Mouse (Mus musculus) liver, embryonic 11.5 days (tissue): Measurements from ENCODE around the gene Arhgef33. TPM values are rescaled to one million over a fixed set of nuclear protein-coding genes. Genes with fewer than 3 reads are reported as not detected.

Source experiments
- ATAC-seq: fragments of 200-750 bp; cut with Nextera tagmentation; replicated peaks from 2 replicates; pipeline ENCODE4 v1.8.0; 2017; ENCODE audit warnings: moderate number of reproducible peaks, mild to moderate bottlenecking, moderate TSS enrichment, moderate library complexity; ENCODE audit not compliant: low FRiP score
- DNase-seq: peaks from one replicate; pipeline ENCODE4 v3.0.0-alpha.2; 2017; ENCODE audit warnings: low spot score
- H3K27ac ChIP-seq: fragments of 300-500 bp; sonication (generic); 2 replicates; pipeline ENCODE4 v1.5.1; 2014; ENCODE audit warnings: mild to moderate bottlenecking, low read depth, low read length, control low read depth
- H3K27me3 ChIP-seq: fragments of 300-500 bp; sonication (generic); replicated peaks from 2 replicates; pipeline ENCODE4 v1.6.1; 2014; ENCODE audit warnings: low read length, mixed read lengths; ENCODE audit not compliant: control insufficient read depth, insufficient read depth
- H3K36me3 ChIP-seq: fragments of 300-500 bp; sonication (generic); 2 replicates; pipeline ENCODE4 v1.6.1; 2014; ENCODE audit warnings: mild to moderate bottlenecking, low read length, moderate library complexity, mixed read lengths; ENCODE audit not compliant: control insufficient read depth, insufficient read depth
- H3K4me1 ChIP-seq: fragments of 300-500 bp; sonication (generic); replicated peaks from 2 replicates; pipeline ENCODE4 v1.6.1; 2014; ENCODE audit warnings: low read length, mixed read lengths; ENCODE audit not compliant: control insufficient read depth, insufficient read depth
- H3K4me2 ChIP-seq: fragments of 300-500 bp; sonication (generic); 2 replicates; pipeline ENCODE4 v1.6.1; 2014; ENCODE audit warnings: mild to moderate bottlenecking, control low read depth, moderate library complexity
- H3K4me3 ChIP-seq: fragments of 300-500 bp; sonication (generic); 2 replicates; pipeline ENCODE4 v1.5.1; 2014; ENCODE audit warnings: low read depth, low read length, control low read depth
- H3K9ac ChIP-seq: fragments of 300-500 bp; sonication (generic); 2 replicates; pipeline ENCODE4 v1.6.1; 2014; ENCODE audit warnings: low read depth, low read length, control low read depth
- H3K9me3 ChIP-seq: fragments of 300-500 bp; sonication (generic); 2 replicates; pipeline ENCODE4 v1.6.1; 2016; ENCODE audit warnings: low read length, inconsistent platforms, mixed read lengths; ENCODE audit not compliant: control insufficient read depth
- WGBS: fragments of 180-500 bp; shearing (Covaris S2); extraction: QIAGEN DNeasy Blood & Tissue Kit; methylation state at CpG from one replicate; pipeline ENCODE4 v1.1.7; 2014; 5-methylcytosine and 5-hydroxymethylcytosine counted together
- polyA plus RNA-seq: library from polyadenylated mRNA; unstranded; fragments of >200 nt; fragmentation: Nextera tagmentation; extraction: Ambion mirVana; gene quantifications from 2 replicates; pipeline ENCODE4 v1.2.1, GENCODE M21; 2014

Gene Arhgef33
- polyA plus RNA-seq, 1 experiment from 2014 or later, result 0.49 TPM

- Histone ChIP-seq H3K9ac (peak overlapping the region; percentile 81), H3K9me3 (no peaks in the 10 kb centered on the region), H3K4me2 (peak overlapping the region; percentile 85), H3K27me3 (no peaks in the 10 kb centered on the region), H3K27ac (peak overlapping the region; percentile 61), H3K4me3 (peak overlapping the region; percentile 98), H3K36me3 (no peaks in the 10 kb centered on the region), H3K4me1 (peaks cover 10% of the 10 kb centered on the region)
- ATAC-seq (no peak), DNase-seq (no peak)
- 1% methylated on average over 30 of the region's 30 CpGs for WGBS
Measured at GRCm38 (mm10) chr17:80289280-80290073, 17.7 kb upstream of the Arhgef33 start.

- ATAC-seq (peak; percentile 99), DNase-seq (peak; percentile 98)
- WGBS, result under 1% methylated on average over 35 of the region's 35 CpGs
- peak within 1 kb of the TSS; percentile 74 for H3K27ac ChIP-seq
- H3K27me3 ChIP-seq, result no peaks in the 10 kb centered on the region
- H3K4me3 ChIP-seq, result peak within 1 kb of the TSS; percentile 98
- no peaks in the 10 kb centered on the region for H3K36me3 ChIP-seq
- H3K9ac ChIP-seq, result peak within 1 kb of the TSS; percentile 81
- H3K4me1 ChIP-seq, result peaks cover 8% of the 10 kb centered on the region
- H3K4me2 ChIP-seq, result peak within 1 kb of the TSS; percentile 85
- H3K9me3 ChIP-seq, result no peaks in the 10 kb centered on the region
Measured at GRCm38 (mm10) chr17:80290074-80290657, 17.0 kb upstream of the Arhgef33 start, which contains the start of the genes Morn2 and Dhx57. TSS of gene Morn2 (plus strand) at chr17:80290203. TSS of gene Dhx57 (minus strand) at chr17:80290476.

GRCm38 (mm10) chr17:80291148-80291547, 16.1 kb upstream of the Arhgef33 start:
- no peak overlapping the region for H3K4me2 ChIP-seq
- H3K27ac ChIP-seq, result no peak overlapping the region
- no peak overlapping the region for H3K4me3 ChIP-seq
- WGBS, result 26% methylated on average over 2 of the region's 2 CpGs
- no peaks in the 10 kb centered on the region for H3K9me3 ChIP-seq
- DNase-seq (no peak), ATAC-seq (no peak)
- peaks cover 8% of the 10 kb centered on the region for H3K4me1 ChIP-seq
- H3K9ac ChIP-seq, result no peak overlapping the region
- no peaks in the 10 kb centered on the region for H3K36me3 ChIP-seq
- no peaks in the 10 kb centered on the region for H3K27me3 ChIP-seq

GRCm38 (mm10) chr17:80295258-80295657, 11.9 kb upstream of the Arhgef33 start:
- Histone ChIP-seq H3K9me3 (no peaks in the 10 kb centered on the region), H3K4me1 (no peaks in the 10 kb centered on the region), H3K27me3 (no peaks in the 10 kb centered on the region), H3K4me3 (no peak overlapping the region), H3K4me2 (no peak overlapping the region), H3K27ac (no peak overlapping the region), H3K9ac (no peak overlapping the region), H3K36me3 (no peaks in the 10 kb centered on the region)
- WGBS, result 80% methylated on average over 5 of the region's 5 CpGs
- no peak for ATAC-seq
- no peak for DNase-seq

GRCm38 (mm10) chr17:80298844-80299243, 8.4 kb upstream of the Arhgef33 start:
- Histone ChIP-seq H3K9ac (no peak overlapping the region), H3K4me3 (no peak overlapping the region), H3K4me1 (no peaks in the 10 kb centered on the region), H3K36me3 (no peaks in the 10 kb centered on the region), H3K9me3 (no peaks in the 10 kb centered on the region), H3K27me3 (no peaks in the 10 kb centered on the region), H3K4me2 (no peak overlapping the region), H3K27ac (no peak overlapping the region)
- no peak for DNase-seq
- WGBS, result 89% methylated on average over 5 of the region's 5 CpGs
- ATAC-seq, result no peak

GRCm38 (mm10) chr17:80311761-80312160, 4.6 kb downstream of the Arhgef33 start:
- no peak for DNase-seq
- Histone ChIP-seq H3K9ac (no peak overlapping the region), H3K27me3 (no peaks in the 10 kb centered on the region), H3K9me3 (no peaks in the 10 kb centered on the region), H3K4me3 (no peak overlapping the region), H3K27ac (no peak overlapping the region), H3K4me1 (no peaks in the 10 kb centered on the region), H3K4me2 (no peak overlapping the region), H3K36me3 (no peaks in the 10 kb centered on the region)
- ATAC-seq, result no peak
- WGBS, result 77% methylated on average over 9 of the region's 9 CpGs

- H3K9me3 ChIP-seq, result no peaks in the 10 kb centered on the region
- no peak for ATAC-seq
- H3K4me2 ChIP-seq, result no peak overlapping the region
- H3K4me3 ChIP-seq, result no peak overlapping the region
- 73% methylated on average over 4 of the region's 4 CpGs for WGBS
- no peak for DNase-seq
- no peaks in the 10 kb centered on the region for H3K27me3 ChIP-seq
- H3K9ac ChIP-seq, result no peak overlapping the region
- no peaks in the 10 kb centered on the region for H3K4me1 ChIP-seq
- no peak overlapping the region for H3K27ac ChIP-seq
- no peaks in the 10 kb centered on the region for H3K36me3 ChIP-seq
Measured at GRCm38 (mm10) chr17:80312405-80312804, 5.2 kb downstream of the Arhgef33 start.

- WGBS, result 74% methylated on average over 6 of the region's 6 CpGs
- H3K4me1 ChIP-seq, result no peaks in the 10 kb centered on the region
- H3K27ac ChIP-seq, result no peak overlapping the region
- H3K9ac ChIP-seq, result no peak overlapping the region
- no peaks in the 10 kb centered on the region for H3K9me3 ChIP-seq
- H3K36me3 ChIP-seq, result no peaks in the 10 kb centered on the region
- ATAC-seq (no peak), DNase-seq (no peak)
- H3K4me3 ChIP-seq, result no peak overlapping the region
- H3K27me3 ChIP-seq, result no peaks in the 10 kb centered on the region
- no peak overlapping the region for H3K4me2 ChIP-seq
Measured at GRCm38 (mm10) chr17:80322228-80322627, 15.0 kb downstream of the Arhgef33 start.

- no peaks in the 10 kb centered on the region for H3K36me3 ChIP-seq
- H3K27me3 ChIP-seq, result no peaks in the 10 kb centered on the region
- H3K4me3 ChIP-seq, result no peak overlapping the region
- DNase-seq (no peak), ATAC-seq (no peak)
- 78% methylated on average over 4 of the region's 4 CpGs for WGBS
- H3K9ac ChIP-seq, result no peak overlapping the region
- H3K27ac ChIP-seq, result no peak overlapping the region
- no peak overlapping the region for H3K4me2 ChIP-seq
- no peaks in the 10 kb centered on the region for H3K4me1 ChIP-seq
- no peaks in the 10 kb centered on the region for H3K9me3 ChIP-seq
Measured at GRCm38 (mm10) chr17:80323015-80323414, 15.8 kb downstream of the Arhgef33 start.
